Mouse (Mus musculus) liver, embryonic 12.5 days (tissue): ENCODE data around the gene Pla2g10. TPM values are rescaled to one million over a fixed set of nuclear protein-coding genes. Genes with fewer than 3 reads are reported as not detected.
"Not testable (repeated sequence)": the region's sequence is repeated elsewhere in the genome, so short reads cannot be mapped to it uniquely, and the experiment has no call there.

ENCODE experiments used
- ATAC-seq: fragments of 200-750 bp; cut with Nextera tagmentation; 2 replicates; pipeline ENCODE4 v1.8.0; 2017; ENCODE audit warnings: moderate number of reproducible peaks, mild to moderate bottlenecking, moderate library complexity
- H3K27ac ChIP-seq: fragments of 300-500 bp; sonication (generic); 2 replicates; pipeline ENCODE4 v1.5.1; 2016; ENCODE audit warnings: mild to moderate bottlenecking
- H3K27me3 ChIP-seq: fragments of 300-500 bp; sonication (generic); replicated peaks from 2 replicates; pipeline ENCODE4 v1.6.1; 2016; ENCODE audit warnings: mild to moderate bottlenecking, moderate library complexity
- H3K36me3 ChIP-seq: fragments of 300-500 bp; sonication (generic); 2 replicates; pipeline ENCODE4 v1.6.1; 2016; ENCODE audit warnings: mild to moderate bottlenecking, moderate library complexity
- H3K4me1 ChIP-seq: fragments of 300-500 bp; sonication (generic); 2 replicates; pipeline ENCODE4 v1.6.1; 2016
- H3K4me2 ChIP-seq: fragments of 300-500 bp; sonication (generic); 2 replicates; pipeline ENCODE4 v1.6.1; 2016; ENCODE audit warnings: mild to moderate bottlenecking, moderate library complexity
- H3K4me3 ChIP-seq: fragments of 300-500 bp; sonication (generic); 2 replicates; pipeline ENCODE4 v1.5.1; 2016; ENCODE audit warnings: mild to moderate bottlenecking, moderate library complexity
- H3K9ac ChIP-seq: fragments of 300-500 bp; sonication (generic); 2 replicates; pipeline ENCODE4 v1.6.1; 2016; ENCODE audit warnings: mild to moderate bottlenecking, moderate library complexity
- H3K9me3 ChIP-seq: fragments of 300-500 bp; sonication (generic); replicated peaks from 2 replicates; pipeline ENCODE4 v1.6.1; 2016; ENCODE audit warnings: mild to moderate bottlenecking, moderate library complexity
- WGBS: fragments of 180-500 bp; shearing (Covaris S2); methylation state at CpG from one replicate; pipeline ENCODE4 v1.1.7; 2016; ENCODE audit not compliant: insufficient replicate concordance; 5-methylcytosine and 5-hydroxymethylcytosine counted together
- polyA plus RNA-seq: library from polyadenylated mRNA; unstranded; fragments of >200 nt; fragmentation: Nextera tagmentation; extraction: Ambion mirVana; gene quantifications from 2 replicates; pipeline ENCODE4 v1.2.1, GENCODE M21; 2016

The Pla2g10 gene
- 0.24 and 0.36 TPM in 2 replicates for polyA plus RNA-seq

DNA sequence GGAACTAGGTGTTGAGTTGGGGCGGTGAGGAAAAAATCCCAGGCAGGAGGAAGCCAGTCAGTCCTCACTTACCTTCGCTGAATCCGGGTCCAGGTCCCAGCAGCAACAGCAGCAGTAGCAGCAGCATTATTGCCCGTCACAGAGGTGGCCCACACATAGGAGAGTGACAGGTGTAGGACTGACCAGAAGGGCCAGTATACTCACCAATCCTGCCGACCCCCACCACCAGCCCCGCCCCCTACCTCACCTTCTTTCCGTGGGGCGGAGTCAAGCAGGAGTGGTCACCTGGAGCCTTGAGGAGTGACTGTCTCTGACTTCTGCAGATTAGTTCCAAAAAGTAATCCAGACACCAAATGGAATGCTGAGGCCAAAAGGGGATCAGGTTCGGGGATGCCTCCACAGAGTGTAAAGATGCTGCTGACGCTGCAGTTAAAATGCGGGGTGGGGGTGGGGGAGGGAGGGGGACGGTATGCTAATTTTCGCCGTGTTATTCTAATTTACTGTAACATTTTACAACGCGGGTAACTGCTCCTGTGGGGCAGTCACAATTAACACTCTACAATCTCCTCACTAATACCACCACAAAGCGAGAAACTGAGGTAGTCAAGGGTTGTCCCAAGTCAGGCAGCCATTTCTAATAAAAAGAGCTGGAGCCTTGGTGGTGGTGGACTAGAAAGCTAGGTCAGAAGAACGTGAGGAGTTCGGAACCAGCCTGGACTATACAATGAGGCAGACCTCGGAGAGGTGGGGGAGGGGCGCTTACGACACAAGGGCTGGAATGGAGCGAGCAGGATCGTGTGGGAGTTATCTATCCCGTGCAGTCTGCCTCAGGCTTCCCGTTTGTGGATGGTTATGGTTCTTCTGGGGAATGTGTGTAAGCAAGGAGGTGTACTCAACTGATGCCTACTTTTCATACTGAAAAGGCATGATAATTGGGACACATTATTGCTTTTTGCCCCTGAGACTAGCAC is at the start of gene Pla2g10:
Pla2g10 (minus strand) TSS at position 699 of the 971 bp plus-strand sequence.
- Histone ChIP-seq H3K4me1 (peaks cover 10% of the 10 kb centered on the region), H3K4me2 (peak within 1 kb of the TSS; percentile 50), H3K9me3 (no peaks in the 10 kb centered on the region), H3K36me3 (no peaks in the 10 kb centered on the region), H3K27me3 (peaks cover 6% of the 10 kb centered on the region), H3K9ac (no peak within 1 kb of the TSS), H3K27ac (no peak within 1 kb of the TSS), H3K4me3 (peak within 1 kb of the TSS; percentile 8; the same call in 1 of the 2 replicates)
- 15% methylated on average over 26 of the region's 26 CpGs for WGBS
- peak; percentile 47 for ATAC-seq

DNA sequence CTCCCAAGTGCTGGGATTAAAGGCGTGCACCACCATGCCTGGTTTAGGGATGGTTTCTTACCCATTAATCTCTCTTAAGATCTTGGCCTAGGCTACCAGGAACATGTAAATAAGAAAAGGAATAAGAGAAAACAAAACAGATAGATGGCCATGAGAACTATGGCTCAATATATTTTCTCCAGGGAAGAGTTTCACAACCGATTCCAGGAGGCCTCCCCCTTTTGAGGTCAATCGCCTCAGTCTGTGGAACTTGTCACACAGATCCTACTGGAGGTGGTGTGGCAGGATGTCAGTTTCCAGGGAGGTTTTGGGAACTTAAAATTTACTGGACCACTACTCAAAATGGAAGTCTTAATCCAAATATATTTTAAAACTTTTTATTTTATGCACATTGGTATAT is 43.9 kb upstream of the Pla2g10 start:
- H3K27me3 ChIP-seq, H3K9me3 ChIP-seq, ATAC-seq, H3K4me1 ChIP-seq, H3K36me3 ChIP-seq, H3K9ac ChIP-seq, H3K27ac ChIP-seq, H3K4me3 ChIP-seq, H3K4me2 ChIP-seq: not testable (repeated sequence)
- WGBS: 70% methylated on average over 3 of the region's 3 CpGs

DNA sequence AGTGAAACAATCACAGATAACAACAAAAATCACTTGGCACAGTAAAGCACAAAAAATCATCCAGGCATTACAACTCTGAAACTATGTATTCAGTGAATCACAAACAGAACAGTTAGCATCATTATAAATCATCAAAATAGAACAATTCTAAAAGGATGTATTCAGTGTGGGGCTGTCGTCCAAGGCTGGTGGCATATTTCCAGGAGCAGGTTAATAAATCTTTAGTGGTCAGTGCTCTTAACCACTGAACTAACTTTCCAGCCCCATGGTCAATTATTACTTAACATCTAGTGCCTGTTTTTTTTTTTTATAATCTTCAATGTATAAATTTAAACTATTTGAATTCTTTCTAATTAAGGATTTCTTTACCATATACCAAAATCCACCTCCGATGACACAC is 43.2 kb upstream of the Pla2g10 start:
- WGBS: 75% methylated on average over 2 of the region's 2 CpGs
- ATAC-seq, H3K9me3 ChIP-seq, H3K4me3 ChIP-seq, H3K27ac ChIP-seq, H3K9ac ChIP-seq, H3K4me2 ChIP-seq, H3K36me3 ChIP-seq, H3K27me3 ChIP-seq, H3K4me1 ChIP-seq: not testable (repeated sequence)

DNA sequence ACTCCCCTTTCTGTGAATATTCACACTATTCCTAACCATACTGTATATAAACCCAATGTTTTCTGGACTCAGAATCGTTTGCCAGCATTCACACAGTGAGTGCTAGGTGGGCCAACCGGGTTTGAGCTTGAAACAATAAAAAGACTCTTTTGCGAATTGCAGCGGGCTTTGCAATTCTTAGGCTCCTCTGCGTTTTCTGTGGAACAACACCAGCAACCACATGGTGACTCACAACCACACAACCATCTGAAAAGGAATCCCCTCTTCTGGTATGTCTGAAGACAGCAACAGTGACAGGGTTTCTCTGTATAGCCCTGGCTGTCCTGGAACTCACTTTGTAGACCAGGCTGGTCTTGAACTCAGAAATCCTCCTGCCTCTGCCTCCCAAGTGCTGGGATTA is 41.3 kb upstream of the Pla2g10 start:
- not testable (repeated sequence) for H3K9me3 ChIP-seq, H3K9ac ChIP-seq, H3K27ac ChIP-seq, H3K4me1 ChIP-seq, H3K36me3 ChIP-seq, H3K27me3 ChIP-seq, H3K4me3 ChIP-seq, ATAC-seq, H3K4me2 ChIP-seq
- WGBS: 70% methylated on average over 5 of the region's 5 CpGs

DNA sequence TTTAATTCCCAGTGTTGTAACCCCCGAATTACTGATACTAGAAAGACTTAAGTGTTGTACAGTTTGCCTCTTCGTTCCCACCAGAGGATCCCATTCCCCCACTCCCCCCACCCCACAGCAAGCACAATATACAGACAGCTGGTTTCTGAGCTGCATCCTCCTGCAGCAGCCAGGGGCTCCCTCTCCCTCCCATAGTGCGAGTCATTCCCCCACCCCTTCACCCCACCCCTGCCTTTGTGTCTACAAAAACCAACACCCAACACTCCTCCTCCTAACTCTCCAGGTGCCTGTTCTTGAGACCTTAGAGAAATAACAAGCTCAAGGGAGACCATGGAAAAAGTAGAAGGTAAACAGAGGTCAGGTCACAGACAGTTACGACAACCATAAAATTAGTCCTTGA is 40.8 kb upstream of the Pla2g10 start:
- not testable (repeated sequence) for H3K4me1 ChIP-seq, ATAC-seq, H3K9ac ChIP-seq, H3K27ac ChIP-seq, H3K36me3 ChIP-seq, H3K27me3 ChIP-seq, H3K4me2 ChIP-seq, H3K9me3 ChIP-seq, H3K4me3 ChIP-seq
- 64% methylated on average over 4 of the region's 4 CpGs for WGBS

DNA sequence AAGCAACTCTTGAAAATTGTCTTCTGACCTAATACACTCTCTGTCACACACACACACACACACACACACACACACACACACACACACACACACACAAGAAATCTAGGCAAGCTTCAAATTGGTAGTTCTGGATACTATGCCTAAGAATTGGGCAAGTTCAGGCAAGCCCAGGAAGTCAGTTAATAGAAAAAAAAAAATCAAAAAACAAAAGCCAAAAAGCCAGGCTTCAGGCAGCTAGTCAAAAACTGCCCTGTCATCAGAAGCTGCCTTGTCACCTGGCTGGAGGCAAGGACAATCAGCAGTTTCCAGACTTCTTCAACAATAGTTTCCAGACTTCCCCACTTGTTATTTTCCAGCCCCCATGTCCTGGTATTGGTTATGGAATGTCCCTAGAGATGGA is 35.6 kb upstream of the Pla2g10 start:
- H3K4me2 ChIP-seq: no peak overlapping the region
- no peak for ATAC-seq
- H3K4me3 ChIP-seq: no peak overlapping the region
- no peak overlapping the region for H3K27ac ChIP-seq
- no peak overlapping the region for H3K9ac ChIP-seq
- no peaks in the 10 kb centered on the region for H3K27me3 ChIP-seq
- H3K9me3 ChIP-seq: no peaks in the 10 kb centered on the region
- H3K36me3 ChIP-seq: no peaks in the 10 kb centered on the region
- H3K4me1 ChIP-seq: peaks cover 8% of the 10 kb centered on the region; the same call in 1 of the 2 replicates

DNA sequence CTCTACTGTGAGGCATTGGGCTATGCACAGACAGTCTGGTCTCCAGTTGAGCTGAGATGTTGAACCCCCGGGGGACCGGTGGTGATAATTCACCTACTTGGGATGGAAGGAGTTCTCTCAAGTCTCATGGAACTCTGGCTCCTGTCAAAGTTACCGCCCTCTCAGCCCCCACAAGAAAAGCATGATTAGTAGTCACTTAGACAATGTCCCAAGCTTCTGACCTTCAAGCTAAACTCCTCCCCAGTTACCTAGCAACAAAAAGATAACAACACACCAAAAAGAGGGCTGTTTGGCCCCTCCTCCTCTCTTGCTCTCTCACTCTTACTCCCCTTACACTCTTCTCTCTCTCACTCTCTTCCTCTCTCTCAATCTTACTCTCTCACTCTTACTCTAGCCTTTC is 33.7 kb upstream of the Pla2g10 start:
- WGBS: 53% methylated on average over 3 of the region's 3 CpGs
- Histone ChIP-seq H3K27me3 (no peaks in the 10 kb centered on the region), H3K9me3 (no peaks in the 10 kb centered on the region), H3K36me3 (no peaks in the 10 kb centered on the region), H3K4me1 (peaks cover 8% of the 10 kb centered on the region; the same call in 1 of the 2 replicates), H3K27ac (no peak overlapping the region), H3K4me3 (no peak overlapping the region), H3K9ac (no peak overlapping the region), H3K4me2 (no peak overlapping the region)
- no peak for ATAC-seq

DNA sequence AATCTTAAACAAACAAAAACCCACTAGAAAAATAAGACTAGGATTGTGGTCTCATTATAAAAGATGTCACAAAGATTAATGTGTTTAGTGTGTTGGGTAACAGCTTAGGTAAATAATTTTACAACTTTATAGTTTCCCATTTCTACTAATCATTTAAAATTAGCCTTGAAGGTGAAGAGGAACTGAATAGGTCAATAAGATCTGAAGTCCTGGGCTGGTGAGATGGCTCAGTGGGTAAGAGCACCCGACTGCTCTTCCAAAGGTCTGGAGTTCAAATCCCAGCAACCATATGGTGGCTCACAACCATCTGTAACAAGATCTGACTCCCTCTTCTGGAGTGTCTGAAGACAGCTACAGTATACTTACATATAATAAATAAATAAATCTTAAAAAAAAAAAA is 32.0 kb upstream of the Pla2g10 start:
- H3K27me3 ChIP-seq, H3K4me2 ChIP-seq, H3K27ac ChIP-seq, H3K4me3 ChIP-seq, ATAC-seq, H3K36me3 ChIP-seq, H3K9ac ChIP-seq, H3K9me3 ChIP-seq, H3K4me1 ChIP-seq: not testable (repeated sequence)
- WGBS: 79% methylated on average over 1 of the region's 1 CpGs

DNA sequence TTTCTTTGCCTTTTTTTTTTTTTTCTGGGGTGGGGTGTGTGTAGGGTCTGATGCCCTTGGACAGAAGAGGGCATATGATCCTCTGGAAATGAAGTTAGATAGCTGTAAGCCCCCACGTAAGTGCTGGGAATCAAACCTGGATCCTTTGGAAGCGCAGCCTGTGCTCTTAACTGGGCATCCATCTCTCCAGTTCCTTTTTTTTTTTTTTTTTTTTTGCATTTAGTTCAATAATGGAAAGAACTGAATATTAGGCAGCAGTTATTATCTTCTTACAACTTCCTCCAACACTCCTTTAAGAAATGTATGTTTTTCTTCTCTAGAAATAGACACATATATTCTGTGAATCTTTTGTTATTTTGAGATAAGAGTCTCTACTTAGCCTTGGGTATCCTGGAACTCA is 27.0 kb upstream of the Pla2g10 start:
- WGBS: 76% methylated on average over 2 of the region's 2 CpGs
- no peak overlapping the region for H3K4me3 ChIP-seq
- H3K9me3 ChIP-seq: no peaks in the 10 kb centered on the region

DNA sequence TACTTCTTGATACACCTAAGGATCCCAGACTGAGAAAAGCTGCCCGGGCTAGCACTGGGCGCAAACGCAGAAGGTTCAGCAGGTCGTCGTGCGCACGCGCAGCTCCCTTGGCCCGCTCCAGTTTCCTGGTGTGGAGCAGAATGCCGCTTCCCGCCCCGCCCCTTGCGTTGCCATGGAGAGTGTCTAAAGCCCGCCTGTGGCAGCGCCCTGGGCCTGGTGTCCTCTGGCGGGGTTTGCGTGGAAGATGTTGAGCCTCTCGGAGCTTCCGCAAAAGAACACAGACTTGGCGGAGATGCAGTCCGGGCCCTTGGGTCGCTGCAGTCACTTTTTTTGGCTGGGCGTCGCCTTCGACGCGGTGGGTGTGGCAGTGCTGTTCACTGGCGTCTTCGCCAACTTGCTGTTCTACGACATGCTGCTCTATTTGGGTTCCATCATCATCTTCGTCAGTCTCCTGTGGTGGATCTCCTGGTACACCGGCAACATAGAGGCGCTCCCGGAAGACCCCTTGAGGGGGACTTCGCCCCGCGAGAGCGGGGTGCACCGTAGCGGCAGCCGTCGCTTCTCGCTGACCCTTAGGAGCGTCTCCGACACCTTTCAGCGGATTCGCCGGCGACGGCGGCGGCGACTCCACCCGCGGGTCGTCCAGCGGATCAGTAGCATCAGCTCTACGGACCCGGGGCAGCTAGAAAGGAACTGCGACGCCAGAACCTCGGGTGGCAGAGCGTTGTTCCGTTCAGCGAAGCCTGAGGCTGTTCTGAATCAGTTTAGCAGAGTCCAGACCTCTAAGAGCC is 23.8 kb upstream of the Pla2g10 start:
- Histone ChIP-seq H3K27me3 (peaks cover 17% of the 10 kb centered on the region), H3K4me3 (peak overlapping the region; percentile 67), H3K4me1 (peaks cover 10% of the 10 kb centered on the region), H3K4me2 (peak overlapping the region; percentile 95), H3K36me3 (no peaks in the 10 kb centered on the region), H3K27ac (no peak overlapping the region), H3K9ac (peak overlapping the region; percentile 64), H3K9me3 (no peaks in the 10 kb centered on the region)
- WGBS: under 1% methylated on average over 65 of the region's 65 CpGs
- peak; percentile 96 for ATAC-seq

More for the DNA sequence above, 27.0 kb upstream of the Pla2g10 start:
- H3K36me3 ChIP-seq: no peaks in the 10 kb centered on the region
- no peak overlapping the region for H3K27ac ChIP-seq
- peaks cover 12% of the 10 kb centered on the region for H3K27me3 ChIP-seq
- H3K4me2 ChIP-seq: no peak overlapping the region
- H3K4me1 ChIP-seq: peaks cover 10% of the 10 kb centered on the region
- ATAC-seq: no peak
- H3K9ac ChIP-seq: no peak overlapping the region

DNA sequence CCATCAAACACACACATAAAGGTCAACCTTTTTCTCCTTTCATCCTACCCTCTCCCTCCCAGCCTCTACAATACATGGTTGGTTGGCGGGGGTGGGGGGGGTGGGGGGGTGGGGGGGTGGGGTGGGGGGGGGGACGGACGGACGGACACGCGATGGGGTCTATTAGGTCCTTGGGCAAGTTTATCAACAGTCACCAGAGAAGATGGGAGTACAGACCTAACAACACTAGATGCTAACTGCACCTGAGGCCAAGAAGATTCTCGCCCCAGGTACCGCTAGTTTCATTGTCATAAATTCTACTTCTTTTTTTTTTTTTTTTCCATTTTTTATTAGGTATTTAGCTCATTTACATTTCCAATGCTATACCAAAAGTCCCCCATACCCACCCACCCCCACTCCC is 23.2 kb upstream of the Pla2g10 start:
- no peak for ATAC-seq

DNA sequence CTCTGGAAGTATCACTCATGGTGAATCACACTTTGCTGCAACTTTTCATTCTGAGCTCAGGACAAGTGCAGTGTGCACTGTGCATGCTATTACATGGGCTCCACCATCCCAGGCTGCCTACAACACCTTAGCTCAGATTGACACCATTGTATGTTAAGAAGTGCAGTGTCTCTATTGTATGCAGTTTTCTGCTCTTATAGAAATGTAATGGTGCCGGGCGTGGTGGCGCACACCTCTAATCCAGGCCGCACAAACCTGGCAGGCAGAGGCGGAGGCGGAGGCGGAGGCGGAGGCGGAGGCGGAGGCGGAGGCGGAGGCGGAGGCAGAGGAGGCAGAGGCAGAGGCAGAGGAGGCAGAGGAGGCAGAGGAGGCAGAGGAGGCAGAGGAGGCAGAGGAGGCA is 19.8 kb upstream of the Pla2g10 start:
- no peak for ATAC-seq
- Histone ChIP-seq H3K9ac (no peak overlapping the region), H3K27me3 (peaks cover 19% of the 10 kb centered on the region), H3K4me2 (no peak overlapping the region), H3K36me3 (no peaks in the 10 kb centered on the region), H3K9me3 (no peaks in the 10 kb centered on the region), H3K4me3 (no peak overlapping the region), H3K27ac (no peak overlapping the region), H3K4me1 (peaks cover 10% of the 10 kb centered on the region)
- 80% methylated on average over 13 of the region's 13 CpGs for WGBS

More for the DNA sequence above, 23.2 kb upstream of the Pla2g10 start:
- H3K27me3 ChIP-seq: peaks cover 20% of the 10 kb centered on the region
- H3K4me2 ChIP-seq: peak overlapping the region; percentile 95
- H3K4me1 ChIP-seq: peaks cover 10% of the 10 kb centered on the region
- H3K27ac ChIP-seq: no peak overlapping the region
- peak overlapping the region; percentile 64; the same call in 1 of the 2 replicates for H3K9ac ChIP-seq
- no peaks in the 10 kb centered on the region for H3K9me3 ChIP-seq
- H3K4me3 ChIP-seq: peak overlapping the region; percentile 67
- 67% methylated on average over 8 of the region's 8 CpGs for WGBS
- H3K36me3 ChIP-seq: no peaks in the 10 kb centered on the region
